Mouse (Mus musculus) adrenal gland, adult (tissue): ENCODE data around the gene Mertk.

Experiments
- DNase-seq, 2 experiments: peaks; one replicate each; pipeline ENCODE4 v3.0.0; 2022 to 2023; ENCODE audit warnings: low spot score in 1 of 2; ENCODE audit not compliant: inconsistent age in 2 of 2

The Mertk gene

DNA sequence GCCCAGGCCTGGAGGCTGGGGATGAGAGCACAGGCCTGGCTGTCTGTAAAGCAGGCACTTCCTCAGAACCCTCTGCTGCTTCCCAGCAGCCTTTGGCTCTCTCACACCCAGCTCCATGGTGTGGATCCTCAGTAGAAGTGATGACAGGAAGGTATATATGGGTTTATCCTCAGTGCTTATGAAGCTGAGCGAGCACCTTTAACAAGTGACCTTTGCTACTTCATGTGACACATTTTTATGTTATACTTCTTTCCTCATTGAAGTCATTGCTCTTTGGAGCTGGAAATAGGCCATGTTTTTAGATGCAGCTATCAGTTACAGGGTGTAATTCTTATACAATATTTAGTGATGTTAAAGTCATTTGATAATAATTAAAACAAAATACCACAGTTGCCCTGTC is 67.0 kb downstream of the Mertk start:
- no peak for DNase-seq

DNA sequence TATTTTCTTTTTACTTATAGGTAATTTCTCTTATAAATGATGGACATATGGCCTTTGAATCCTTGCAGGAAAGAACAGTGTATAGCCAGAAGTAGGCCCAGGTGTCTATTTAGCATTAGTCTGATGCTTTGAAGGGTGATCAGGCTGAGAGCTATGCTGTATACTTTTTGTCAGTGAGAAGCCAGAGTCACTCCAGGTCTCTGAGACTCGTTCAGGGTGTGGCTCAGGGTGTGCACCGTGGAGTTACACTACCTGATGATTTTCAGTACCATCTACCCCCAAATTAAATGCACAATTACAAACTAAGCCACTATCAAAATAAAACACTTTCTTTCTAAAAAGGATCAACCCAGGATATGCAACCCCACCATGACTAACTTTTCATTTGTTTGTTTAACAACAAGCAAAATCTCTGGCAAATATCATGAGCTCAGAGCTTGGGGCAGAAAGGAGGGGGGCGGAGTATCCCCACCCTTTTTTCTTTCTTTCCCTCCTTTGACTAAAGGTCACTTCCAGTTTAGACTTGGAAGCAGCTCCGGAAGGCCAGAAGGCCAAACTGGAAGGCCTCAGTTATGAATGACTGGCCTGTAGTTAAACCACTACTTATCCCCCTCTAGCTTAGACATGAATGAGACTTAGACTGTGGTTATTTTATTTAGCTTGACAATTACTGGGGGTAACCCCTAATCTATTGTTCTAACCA is 69.9 kb downstream of the Mertk start:
- no peak for DNase-seq

DNA sequence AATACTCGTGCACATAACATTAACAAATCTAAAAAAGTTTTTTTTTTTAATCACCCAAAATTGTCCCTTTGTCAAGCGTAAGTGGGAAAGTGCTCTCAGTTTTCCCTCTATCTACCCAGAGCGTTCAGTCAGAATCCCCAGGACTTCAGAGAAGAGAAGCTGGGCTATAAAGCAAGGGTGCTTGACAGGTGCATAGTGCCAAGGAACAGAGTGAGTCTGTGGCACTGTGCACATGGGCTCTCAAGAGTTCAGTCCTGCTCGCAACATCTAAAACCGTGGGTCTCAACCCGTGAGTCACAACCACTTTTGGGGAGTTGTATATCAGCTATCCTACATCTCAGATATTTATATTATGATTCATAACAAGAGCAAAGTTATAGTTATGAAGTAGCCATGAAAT is 71.8 kb downstream of the Mertk start:
- DNase-seq, result no peak

DNA sequence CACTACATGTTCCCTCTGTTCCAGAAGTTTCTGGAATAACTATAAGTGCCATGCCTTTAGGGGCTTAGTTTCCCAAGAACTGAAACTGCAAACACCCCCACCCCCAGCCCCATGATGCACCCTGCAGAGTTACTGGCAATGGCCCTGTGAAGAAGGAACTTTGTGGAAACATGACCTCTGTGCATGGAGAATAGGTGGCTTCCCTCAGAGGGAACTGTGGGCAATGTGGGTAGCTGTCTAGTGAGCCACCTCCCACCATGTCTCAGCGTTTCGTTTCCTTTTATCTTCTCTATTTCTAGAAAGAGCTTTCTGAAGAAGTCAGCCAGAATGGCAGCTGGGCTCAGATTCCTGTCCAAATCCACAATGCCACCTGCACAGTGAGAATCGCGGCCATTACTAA is 72.3 kb downstream of the Mertk start:
- no peak for DNase-seq

DNA sequence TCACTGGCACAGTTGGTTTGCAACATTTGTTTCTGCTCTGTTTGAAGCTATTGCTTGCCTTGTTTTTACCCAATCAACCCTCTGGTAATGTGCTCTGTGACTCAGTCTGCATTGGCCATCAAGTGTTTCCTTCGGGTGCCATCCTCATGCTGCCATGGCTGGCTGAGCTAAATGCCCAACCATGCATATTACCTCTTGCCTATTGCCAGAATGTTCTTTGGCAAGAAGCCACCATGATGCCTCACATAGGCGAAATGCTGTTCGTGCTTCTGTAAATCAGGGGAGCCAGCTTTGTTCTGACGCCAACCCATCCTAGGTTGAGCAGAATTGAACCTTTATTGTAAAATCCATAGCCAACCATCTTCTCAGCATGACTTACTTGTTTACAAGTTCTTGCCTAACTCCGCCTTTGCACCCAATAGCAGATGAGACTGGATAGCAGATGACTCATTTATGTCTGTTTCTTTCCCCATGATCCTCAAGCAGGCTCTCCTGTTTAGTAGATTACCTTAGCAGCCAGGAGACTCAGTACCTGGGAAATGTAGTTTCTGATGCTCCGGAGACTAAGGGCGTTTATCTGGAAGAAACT is 73.1 kb downstream of the Mertk start:
- no peak for DNase-seq

DNA sequence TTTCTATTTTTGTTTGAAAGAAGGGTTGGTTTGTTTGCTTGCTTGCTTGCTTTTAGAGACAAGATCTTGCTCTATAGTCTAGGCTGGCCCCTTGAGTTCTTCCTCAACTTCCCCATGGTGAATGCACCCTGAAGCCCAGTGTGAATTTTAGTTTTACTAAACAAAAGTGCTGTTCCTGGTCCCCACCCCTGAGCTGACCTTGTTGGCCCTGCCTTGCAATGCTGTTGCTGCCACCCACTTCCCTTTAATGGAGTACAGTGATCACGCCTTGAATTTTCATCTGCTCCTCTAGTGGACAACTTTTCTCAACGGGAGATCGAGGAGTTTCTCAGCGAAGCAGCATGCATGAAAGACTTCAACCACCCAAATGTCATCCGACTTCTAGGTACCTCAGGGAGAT is 83.5 kb downstream of the Mertk start:
- DNase-seq, result no peak

DNA sequence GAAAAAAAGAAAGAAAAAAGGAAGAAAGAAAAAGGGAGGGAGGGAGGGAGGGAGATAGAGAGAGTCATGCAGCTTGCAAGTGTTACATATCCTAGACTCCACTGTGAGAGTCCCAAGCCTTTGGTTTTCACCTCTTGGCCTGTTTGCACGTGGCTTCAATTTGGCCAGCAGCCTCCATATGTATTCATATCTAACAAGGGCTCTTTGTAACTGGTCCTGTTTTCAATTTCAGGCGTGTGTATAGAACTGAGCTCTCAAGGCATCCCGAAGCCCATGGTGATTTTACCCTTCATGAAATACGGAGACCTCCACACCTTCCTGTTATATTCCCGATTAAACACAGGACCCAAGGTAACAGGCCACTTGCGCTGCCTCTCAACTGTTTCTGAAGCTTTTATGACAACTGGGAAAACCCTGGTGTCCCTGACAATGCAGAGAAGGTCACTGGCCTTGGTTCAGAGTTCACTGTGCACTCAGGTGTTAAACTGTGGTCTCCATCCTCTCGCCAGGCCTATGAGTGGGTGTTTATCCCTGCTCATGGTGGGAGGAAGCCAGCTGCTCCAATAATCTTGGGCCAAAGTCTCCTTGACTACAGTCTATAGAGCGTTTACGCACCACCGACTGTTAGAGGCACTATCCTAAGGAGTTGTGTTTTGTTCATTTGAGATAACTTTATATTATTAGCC is 85.0 kb downstream of the Mertk start:
- no peak for DNase-seq

DNA sequence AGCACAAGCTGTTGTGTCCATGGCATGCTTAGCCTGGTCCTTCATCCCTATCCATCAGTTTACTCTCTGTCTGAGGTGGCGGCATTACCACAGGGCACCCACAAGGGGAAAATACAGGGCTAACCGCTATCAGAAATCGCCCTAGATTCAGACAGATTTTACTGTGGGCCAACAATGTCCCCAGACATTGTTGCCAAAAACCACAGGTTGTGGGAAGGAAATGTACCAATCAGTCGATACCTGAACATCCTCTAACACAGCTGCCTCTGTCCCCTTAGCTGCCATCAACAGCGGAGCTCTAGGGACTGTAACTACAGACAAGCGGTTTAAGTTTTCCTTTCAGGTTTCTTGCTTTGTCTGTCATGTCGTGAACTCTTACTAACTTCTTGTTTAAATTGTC is 86.1 kb downstream of the Mertk start:
- DNase-seq, result no peak

DNA sequence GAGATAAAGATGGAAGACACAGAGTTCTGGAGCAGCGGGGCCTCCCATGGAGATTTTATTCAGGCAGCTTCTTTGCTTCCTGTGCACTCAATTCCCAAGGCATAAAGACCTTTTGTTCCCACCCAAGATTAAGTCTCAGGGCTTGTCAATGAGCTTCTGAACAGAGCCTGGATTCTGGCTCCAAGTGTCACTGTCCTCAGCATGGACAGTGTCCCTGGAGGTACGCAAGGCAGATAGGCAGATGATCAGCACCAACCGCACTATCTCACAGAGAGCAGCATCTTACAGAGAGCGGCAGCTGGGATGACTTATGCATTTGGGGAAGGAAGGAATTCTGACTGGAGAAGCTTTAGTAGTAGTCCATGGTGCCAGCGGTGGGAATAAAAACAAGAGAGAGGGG is 87.6 kb downstream of the Mertk start:
- no peak for DNase-seq

DNA sequence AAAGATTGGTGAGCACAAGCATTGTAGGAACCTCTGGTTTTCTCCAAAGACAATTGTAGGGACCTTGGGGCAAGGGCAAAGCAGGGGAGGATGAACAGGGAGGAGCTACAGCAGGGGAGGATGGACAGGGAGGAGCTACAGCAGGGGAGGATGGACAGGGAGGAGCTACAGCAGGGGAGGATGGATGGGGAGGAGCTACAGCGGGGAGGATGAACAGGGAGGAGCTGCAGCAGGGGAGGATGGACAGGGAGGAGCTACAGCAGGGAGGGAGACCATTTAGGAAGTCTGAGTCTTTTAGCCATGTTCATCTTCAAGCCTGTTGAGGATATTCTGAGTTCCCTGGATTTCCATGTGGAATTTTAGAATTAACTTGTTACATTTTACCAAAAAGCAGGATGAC is 88.0 kb downstream of the Mertk start:
- DNase-seq, result no peak

DNA sequence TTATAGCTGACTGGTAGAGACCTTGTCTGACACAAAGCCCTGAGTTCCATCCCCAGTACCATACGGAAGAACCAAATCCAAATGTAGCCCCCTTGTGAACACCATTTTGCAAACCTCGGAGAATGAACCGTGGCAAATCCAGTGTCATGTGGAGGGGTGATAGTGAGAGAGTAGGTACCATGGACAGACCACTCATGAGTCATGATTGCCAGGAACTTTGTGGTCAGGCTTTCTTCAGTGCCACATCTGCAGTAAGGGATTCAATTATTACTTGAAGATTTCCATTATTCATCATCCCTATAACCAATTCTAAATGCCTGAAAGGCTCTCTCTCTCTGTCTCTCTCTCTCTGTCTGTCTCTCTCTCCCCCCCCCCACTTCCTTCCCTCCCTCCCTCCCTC is 89.0 kb downstream of the Mertk start:
- DNase-seq, result no peak

DNA sequence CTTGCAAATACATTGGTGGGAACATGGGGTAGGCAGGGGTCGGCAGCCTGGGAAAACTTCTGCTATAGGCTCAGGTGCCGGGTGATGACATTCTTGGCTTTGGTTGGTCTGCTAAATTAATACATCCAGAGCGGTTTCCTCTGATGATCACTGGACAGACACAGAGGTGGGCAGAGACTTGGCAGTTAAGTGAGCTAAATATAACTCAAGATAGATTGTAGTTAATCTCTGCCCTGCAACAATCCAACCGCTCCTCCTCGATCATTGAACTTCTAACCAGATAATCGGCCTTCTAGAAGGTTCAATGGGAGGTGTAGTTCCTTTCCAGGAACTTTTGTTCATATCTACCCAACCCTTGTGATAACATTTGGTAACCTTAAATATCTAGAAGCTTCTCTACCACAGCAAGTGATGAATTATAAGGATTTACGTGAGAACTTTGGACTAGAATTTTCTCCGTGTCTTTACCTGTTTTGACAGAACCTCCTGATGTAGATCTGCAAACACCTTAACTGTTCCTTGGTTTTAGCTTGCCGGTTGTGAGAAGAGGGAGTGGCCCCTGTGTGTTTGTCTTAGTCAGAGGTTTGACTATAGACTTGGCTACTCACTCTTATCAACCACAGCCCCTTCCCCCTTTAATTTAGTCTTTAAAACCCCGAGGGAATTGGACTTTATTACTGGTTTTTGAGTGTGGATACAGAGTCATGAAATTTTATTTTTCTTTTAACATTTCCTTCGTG is 92.3 kb downstream of the Mertk start:
- no peak for DNase-seq

DNA sequence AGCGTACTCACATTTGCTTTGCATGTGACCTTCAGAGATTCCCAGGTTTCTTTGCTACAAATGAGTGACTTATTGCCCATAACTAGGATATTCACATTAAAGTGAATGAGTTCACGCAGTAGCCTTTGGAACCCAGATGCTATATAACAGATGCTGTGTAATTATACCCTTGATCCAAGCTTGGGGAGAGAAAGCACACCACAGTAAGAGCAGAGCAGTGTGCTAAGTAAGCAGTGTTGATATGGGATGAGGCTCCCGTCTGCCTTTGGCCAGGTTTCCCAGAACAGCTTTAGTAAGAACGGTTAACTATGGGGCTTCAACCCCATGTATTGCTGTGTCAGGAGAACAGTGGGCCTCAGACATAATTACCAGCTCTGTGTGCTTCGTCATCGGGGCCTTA is 95.2 kb downstream of the Mertk start:
- DNase-seq, result no peak

DNA sequence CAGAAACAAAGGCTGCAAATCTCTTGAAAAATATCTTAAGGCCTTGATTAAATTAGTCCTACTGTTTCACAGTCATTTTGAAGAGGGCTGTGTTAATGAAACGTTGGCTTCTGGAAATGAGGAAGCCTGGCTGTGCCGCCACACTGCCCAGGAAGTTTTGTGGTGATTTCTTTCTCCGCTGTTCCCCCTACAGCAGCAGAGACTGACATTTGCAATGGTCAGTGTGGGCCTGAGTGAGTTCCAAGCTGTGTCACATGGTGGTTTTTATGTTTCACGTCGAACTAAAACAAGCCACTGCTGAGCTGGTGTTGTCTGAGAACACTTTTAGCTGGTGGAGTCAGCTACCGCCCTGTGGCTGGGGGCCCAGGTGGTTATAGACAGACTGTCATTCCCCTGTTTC is 97.7 kb downstream of the Mertk start:
- DNase-seq, result no peak

DNA sequence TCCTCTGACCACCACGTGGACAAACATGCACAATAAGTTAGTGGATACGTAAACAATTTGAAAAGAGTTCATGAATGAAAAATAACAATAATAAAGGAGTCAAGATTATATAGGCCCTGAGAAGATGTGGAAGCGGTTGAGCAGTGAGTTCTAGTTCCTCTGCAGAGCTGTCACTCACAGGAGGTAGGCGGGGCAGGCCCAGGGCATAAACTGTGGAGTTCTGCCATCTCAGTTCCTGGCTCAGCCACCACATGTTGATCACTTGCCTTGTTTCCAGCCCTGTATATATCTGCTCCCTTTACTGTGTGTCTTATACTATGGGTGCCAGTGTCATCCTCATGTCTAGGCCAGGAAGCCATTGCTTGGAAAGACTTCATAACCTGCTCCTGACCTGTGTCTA is 104.7 kb downstream of the Mertk start:
- DNase-seq, result no peak

DNA sequence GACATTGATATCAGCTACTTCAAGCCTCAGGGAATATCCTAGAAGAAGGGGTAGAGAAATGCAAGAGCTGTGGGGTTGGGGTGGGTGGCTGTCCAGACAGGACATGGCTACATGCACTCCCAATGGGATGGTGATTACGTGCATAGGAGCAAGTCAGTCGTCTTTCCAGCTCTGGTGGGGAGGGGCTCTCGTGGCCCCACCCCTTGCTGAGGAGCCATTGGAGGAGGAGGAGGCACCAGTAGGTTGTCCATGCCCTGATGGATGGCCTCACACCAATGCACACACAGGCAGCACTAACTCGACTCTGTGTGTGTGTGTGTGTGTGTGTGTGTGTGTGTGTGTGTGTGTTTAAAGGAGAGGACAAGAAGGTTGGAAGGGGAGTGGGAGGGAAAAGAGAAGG is 106.6 kb downstream of the Mertk start:
- DNase-seq, result no peak

DNA sequence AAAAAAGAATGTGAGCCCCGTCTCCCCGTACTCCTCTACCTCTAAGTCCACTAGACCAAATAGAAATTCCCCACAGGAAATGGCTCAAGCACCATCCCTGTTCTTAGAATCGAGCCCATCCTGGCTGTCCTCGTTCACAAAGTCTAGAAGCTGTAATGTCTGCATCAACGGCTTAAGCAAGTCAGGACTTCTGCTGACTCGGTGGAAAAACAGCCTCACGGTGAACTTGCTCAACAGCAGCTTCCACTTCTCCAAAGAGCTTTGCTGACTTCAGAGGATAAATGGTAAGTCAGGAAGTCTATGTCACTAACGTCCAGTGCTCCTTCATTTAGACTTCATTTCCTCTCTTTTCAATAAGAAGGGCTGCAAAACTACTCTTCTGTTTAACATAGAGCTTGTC is 107.8 kb downstream of the Mertk start:
- DNase-seq, result no peak

DNA sequence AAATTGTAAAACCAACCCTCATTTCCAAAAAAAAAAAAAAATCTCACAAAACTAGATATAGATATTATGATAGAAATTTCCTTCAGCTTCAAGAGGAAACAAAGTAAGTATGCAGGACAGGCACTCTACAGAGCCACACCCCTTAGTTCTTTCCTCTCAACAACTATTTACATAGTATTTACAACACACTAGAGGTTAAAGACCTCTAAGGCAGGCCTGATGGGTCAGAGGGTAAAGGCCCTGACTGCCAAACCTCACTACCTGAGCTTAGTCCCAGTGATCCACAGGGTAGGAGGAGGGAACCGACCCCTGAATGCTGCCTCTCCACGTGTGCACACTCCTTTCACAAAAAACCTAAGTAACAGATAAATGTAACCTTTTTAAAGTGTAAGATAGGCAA is 114.0 kb downstream of the Mertk start:
- DNase-seq, result no peak

DNA sequence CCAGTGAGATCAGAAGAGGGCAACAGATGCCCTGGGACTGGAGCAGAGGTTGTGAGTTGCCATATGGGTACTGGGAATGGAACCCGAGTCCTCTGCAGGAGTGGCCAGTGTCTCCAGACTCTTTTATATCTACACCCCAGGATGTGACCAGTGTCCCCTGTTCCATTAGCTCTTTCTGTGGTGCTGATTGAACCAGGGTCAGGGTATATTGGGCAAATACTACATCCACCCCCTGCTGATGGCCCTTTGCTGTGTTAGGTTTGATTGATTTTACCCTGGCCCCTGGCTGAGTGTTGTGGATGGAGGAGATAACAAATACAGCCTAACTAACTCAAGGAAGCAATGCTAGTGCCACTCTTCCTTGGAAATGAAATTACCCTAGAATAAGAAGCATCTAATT is 117.6 kb downstream of the Mertk start:
- DNase-seq, result no peak

DNA sequence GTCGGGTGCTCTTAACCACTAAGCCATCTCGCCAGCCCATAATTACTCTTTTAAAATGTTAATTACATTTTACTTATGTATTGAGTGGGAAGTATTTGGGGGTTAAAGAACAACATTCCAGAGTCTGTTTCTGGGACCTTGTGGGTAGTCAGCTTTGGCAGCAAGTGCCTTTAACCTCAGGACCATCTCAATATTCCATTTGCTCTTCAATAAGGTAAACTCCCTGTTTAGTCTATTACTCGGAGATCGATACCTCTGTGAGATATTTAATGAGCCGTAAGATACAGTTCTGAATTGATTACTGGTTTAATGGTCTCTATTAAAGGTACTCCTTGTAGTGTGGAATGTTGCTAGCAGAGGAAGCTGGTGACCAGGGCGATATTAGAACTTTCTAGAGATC is 118.2 kb downstream of the Mertk start:
- DNase-seq, result no peak

DNA sequence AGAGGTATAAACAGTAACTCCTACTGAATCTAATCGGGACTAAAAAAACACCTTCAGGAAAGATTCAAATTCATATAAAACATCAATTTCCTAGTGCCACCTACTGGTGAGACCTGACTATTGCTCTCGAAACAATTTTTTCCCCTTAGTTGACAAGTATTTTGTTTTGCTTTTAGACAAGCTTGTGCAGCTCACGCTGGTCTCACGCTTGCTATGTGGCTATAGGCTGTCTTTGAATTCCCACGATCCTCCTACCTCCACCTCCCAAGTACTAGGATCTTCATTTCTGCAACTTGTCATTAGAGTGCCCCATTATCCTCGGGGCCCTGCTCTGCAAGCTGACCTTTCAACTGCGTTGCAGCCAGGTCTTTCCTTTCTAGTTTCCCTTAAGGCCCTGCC is 118.6 kb downstream of the Mertk start:
- DNase-seq, result no peak
